Mouse (Mus musculus): ENCODE measurements at regions not wholly inside any gene's neighbourhood (a gene's known extent, or its start where the extent isn't known, plus 50 kb on each side); places are given as distances from the start of the nearest gene placed in this dataset.

DNA sequence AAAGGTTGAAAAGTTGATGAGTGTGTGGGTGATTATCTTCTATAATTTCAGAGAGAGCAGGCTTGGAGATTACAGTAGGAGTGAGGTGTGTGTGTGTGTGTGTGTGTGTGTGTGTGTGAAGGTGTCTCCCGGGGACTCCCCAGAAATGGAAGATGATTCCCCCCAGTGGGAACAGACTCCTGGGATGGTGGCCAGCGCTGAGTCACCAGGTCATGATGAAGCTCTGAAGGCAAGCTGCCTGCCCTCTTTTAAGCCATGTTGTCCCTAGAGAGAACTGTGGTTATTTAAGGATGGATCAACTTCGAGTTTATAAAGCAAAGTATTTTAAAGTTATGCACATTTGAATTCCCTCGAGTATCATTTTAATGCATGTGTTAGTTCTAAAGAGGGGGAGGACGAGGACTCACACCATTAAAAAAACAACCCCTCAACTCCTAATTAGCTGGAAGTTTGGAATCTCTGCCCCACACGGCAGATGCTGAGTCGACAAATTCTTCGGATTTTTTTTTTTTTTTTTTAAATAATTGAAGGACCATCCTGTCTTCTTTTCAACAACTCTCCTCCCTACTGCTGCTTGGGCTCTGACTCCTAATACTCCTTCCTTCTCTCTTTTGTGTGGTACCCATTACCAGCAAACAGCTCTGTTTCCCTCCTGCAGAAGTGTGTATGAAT is 186.6 kb downstream of the Ly86 start:
- DNase-seq, result no peak

DNA sequence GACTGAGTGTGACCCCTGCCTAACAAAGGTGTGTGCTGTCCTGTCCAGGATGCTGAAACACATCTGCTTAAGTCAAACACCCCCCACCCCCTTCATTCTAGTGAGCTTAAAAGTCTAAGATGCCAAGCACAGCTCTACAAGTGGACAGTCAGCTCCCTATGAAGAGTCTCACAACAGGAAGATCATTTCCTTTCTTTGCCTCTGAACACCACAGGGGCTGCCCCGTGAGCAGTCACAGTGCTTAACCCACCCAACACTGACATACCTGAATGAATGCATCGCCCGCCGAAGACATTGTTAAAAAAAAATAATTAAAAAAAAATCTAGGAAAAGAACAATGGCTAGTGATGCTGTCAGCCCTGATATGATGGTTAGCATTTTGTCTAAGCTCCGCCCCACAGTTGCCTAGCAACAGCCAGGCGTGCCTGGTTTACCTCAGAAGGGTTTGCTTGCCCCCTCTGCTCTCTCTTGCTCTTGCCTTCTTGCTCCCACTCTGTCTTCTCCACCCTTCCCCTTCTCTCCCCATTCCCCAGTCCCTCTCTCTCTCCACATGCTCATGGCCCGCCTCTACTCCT is 187.7 kb downstream of the Ly86 start:
- DNase-seq, result no peak

DNA sequence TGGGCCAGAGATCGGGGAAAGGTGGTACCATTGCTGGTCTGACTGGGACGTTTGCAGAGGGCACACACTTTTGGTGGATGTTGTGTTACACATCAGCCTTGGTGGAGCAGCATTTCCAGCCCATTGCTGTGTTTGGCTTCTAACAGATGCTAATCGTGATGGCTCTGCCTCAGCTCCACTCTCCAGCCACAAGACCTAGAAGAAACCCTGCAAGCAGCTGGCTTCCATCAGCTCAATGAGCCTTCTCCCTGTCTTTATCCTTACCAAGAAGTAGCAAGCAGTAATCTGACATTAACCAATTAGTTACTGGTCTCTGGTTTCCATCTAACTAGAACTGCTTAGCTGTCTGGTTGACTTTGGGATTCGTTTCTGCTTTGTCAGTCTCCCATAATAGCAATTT is 188.8 kb downstream of the Ly86 start:
- DNase-seq, result no peak

DNA sequence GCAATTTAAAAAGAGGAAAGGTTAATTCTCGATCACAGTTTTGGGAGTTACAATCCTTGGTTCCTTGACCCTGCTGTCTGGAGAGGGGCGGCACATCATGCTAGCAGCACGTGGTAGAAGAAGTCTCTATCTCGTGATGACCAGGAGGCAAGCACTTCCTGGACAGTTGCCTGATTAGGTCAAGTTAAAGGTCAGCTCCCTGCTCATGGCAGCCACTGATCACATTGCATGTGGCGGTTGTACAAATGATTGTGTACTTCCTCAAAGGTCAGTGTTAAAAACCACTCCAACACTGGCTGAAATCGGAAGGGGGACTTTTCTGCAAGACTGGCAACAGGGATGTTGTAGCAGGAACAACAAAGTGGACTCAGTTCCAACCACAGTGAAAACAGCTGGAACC is 192.3 kb downstream of the Ly86 start:
- DNase-seq, result no peak

DNA sequence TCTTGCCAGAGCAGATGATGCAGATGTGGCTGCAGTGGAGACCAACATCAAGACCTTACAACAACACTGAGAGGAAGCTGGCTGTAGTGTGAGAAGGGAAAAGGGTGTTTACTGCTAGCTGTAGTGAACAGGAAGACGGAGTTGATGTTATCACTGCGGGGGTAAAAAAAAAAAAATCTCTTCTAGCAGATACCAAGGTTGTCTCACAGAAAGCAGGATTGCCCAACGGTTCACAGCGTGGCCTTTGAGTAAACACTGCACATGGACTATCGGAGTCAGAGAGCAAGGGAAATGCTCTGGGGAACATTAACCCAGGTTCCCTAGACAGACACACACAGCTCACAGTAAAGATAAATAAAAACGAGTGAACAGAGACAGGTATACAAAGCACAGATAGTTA is 192.8 kb downstream of the Ly86 start:
- DNase-seq, result peak; percentile 28

DNA sequence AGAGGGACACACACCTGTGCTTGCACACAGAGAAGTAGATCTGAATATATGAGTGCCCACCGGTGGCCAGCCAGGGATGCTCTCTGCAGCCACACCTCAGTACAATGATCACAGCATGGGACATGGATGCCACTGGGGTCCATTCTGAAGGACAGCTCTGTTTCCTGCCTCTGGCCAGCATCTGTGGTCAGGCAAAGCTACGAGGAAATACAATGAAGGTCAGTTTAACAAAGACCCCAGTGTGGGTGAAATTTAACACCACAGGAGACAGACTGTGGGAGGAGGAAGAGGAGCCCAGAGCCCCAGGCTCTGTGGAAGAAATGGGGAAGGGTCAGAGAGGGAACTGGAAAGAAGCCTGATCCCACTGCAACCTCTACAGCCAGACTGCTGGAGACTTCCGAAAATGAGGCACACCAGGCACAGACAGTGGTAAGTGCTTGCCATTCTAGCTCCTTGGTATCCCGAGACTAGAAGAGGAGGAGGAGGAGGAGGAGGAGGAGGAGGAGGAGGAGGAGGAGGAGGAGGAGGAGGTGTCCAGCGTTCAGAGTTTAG is 196.0 kb downstream of the Ly86 start:
- no peak for DNase-seq

DNA sequence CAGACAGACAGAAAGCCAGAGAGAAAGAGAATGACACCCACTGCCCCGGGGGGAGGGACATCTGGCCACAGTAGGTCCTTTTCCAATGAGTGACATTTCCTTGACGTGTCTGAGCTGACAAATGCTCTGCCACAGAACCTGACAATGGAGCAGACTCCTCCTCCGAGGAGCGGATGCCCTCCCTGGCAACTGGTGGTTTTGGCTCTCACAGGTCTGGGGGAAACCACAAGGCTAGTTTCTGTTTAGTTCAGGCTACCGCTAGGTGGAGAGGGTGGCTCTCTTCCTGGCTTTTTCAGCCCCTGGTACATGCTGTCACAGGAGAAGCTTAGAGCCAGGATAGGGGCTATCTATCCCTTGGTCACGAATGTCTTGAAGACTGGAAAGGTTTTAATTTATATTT is 196.7 kb downstream of the Ly86 start:
- DNase-seq, result peak; percentile 72

DNA sequence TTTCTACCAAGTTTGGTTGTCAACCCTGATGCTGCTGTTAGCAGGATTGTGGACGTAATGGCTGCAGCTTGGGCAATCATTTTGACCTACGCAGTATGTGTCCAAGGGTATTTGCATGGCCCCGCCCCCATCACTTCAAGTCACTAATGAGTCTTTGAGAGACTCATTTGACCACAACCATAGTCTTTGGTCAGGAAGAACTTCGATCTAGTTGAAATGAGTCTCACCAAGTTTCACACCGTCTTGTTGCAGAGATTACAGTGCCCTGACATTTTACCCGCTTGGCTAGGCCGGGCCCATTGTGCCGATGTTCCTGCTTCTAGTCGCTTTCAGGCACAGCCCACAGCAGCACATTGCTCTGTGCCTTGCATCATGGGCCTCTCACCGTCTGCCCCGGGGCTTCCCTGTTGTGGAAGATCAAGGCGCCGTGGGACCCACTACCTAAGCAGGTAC is 197.8 kb downstream of the Ly86 start:
- DNase-seq, result no peak

DNA sequence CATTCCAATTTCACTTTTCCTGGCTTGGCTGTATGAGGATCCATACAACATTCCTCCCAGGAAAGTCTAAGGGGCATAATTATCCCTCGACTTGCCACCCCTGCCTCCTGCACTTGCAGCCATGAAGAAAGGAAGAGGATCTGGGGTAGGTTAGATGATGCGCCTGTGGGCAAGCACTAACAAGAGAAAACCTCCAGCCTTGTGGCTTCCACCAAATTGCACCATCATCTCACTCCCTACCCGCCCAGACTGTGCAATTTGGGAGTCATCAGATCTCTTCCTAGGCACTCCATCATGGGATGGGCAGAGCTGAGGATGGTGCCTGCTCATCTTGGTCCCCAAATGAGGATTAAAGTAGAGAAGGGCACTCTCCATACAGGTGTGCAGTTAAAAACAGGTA is 198.8 kb downstream of the Ly86 start:
- no peak for DNase-seq

DNA sequence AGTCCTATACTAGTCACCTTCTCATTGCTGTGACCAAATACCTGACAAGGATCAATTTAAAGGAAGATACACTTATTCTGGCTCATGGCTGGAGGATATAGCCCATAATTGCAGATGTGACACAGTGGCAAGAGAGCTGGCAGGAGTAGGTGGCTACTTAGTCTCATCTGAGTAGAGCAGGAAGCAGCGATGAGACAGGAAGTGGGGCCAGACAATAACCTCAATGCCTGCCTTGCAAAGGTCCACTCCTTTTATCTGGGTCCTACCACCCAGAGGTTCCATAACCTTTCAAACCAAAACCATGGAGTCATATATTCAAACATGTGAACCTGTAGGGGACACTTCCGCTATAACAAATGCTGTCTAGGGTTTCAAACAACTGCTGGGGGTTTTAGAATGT is 199.7 kb downstream of the Ly86 start:
- no peak for DNase-seq

DNA sequence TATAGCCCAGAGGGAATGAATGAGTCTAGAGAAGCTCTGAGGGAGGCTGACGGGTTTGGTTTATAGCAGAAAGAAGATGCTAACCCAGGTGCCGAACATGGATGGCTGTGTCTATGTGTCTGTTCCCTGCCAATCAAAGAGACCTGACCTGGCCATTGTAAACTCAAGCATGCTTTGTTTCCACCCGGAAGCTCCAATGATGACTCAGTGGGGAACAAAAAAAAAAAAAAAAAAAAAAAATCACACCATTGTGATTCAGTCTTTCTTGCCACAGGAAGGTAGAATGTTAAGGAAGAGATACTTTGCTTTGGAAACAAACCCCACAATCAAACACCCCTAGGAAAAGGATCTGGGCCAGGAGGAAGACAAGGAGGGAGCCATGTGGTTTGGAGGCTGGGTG is 201.5 kb downstream of the Ly86 start:
- DNase-seq, result no peak

DNA sequence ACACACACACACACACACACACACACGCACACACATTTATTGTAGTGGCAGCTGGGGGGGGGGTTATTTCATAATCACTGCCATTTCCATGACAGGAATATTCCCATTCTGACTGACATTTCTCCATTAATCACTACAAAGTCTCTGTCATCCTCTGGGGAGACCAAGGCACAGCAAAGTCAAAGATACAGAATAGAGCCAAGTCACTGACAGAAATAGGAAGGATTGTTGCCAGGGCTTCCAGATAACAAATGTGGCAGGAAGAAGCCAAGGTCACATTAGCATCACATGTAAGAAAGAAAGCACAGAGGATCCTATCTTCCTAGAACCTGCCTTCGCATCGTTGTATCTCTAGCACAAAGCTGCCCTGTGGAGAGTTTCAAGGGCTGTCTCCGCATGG is 205.6 kb downstream of the Ly86 start:
- no peak for DNase-seq

DNA sequence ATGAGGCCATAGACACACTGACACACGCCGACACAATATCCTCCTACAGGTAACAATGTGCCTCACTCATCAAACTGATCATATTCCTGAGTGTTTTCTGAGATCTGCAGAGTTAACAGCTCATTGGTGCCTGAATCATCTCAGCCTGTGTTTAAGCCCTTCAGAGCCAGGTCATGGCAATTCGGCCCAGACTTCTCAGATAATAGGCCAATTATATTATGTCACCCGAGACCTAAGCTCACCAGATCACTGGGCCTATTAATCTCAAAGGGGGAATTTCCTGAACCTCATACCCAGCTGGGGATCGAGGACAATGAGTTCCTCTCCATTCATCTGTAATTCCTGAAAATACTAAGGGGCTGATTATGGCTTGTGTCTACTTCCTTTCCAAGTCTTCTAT is 208.4 kb downstream of the Ly86 start:
- DNase-seq, result no peak

DNA sequence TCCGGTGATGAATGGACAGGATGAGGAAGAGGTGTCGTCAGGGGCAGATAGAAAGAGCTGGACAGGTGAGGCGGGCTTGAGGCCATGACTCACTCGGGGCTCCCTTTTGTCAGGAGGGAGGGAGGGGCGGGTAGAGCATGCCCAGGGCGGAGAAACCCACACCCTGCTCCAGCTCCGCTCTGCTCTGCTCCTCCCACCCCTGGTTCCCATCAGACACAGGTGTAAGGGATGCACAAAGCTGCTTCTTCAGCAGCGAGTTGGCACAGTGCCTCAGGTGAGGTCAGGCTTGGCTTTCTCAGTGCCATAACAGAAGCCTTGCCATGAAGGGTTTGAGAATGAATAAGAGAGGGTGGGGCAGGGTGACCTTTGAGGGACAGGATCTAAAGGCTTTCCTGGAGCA is 212.2 kb downstream of the Ly86 start:
- DNase-seq, result no peak

DNA sequence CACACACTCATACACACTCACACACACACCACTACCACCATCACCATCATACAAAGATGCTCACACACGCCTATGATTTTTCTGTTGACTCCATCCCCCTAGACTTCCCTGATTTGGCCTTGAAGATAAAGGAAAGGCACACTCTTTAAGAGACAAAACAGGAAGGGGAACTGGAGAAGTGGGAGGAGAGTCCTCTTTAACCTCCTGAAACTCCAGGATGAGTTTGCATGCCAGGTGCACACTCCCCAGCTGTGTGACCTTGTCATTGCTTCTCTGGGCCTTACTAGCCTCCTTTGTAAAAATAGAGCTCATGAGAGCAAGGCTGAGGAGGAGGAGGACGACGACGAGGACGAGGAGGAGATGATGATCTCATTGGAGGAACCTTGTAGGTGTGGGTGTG is 212.8 kb downstream of the Ly86 start:
- no peak for DNase-seq

DNA sequence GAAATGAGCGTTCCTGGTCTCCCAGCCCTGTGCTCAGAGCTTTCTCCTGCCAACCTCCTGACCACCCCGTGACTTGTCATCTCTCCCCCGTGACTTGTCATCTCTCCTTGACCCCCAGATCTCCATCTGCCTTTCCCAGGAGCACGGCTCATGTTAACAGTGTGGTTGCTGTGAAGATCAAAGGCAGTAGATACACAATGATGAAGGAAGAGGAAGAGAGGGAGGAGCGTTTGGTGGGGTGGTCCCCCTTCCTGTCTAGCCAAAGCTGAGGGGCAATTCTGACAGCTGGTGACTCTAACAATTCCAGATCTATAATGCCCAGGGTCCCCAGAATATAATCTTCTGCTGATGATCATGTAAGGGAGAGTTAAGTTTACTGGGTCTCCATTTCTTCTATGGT is 214.0 kb downstream of the Ly86 start:
- no peak for DNase-seq

DNA sequence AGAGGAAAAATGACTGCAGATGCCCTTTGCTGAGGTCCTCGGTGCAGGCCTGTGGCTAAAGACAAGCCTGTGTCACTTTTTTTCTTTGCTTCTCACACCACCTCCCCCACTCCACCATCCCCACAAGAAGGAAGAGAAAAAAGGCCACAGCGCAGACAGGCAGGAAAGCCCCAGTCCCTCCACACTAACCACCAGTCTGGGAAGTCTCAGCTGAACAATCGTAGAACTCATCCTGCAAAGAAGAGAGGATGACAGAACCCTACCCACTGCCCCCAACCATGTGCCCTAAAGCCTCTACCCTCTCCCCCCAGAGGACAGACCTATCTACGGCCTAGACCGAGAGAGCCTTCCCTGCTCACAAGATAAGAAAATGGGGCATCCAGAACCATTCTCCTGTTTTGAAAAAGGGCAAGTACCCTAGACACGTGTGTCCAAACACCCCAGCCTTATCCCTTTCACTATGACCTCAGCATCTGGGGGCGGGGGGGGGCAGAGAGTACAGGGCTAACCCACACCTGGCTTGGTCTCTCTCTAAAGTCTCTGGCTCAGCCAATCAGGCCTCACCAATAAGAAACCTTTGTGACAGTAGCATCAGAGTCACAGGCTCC is 214.8 kb downstream of the Ly86 start:
- no peak for DNase-seq

DNA sequence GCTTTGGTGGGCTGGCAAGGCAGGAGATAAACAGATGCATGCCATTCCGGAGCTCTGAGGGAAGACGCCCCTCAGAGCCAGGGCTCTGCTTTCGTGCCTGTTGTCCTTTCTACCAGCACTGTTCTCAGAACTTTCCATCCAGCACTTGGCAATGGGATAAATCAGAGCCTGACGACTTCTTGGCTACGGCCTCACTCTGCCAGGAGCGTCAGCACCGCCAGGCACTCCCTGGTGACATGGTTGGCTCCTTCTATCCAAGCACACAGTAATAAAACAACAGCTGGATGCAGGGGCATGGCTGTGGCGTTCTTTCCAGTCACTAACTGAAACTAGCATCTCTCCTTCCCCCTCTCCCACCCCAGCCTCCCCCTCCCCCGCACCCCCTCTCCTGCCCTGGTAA is 215.4 kb downstream of the Ly86 start:
- no peak for DNase-seq

DNA sequence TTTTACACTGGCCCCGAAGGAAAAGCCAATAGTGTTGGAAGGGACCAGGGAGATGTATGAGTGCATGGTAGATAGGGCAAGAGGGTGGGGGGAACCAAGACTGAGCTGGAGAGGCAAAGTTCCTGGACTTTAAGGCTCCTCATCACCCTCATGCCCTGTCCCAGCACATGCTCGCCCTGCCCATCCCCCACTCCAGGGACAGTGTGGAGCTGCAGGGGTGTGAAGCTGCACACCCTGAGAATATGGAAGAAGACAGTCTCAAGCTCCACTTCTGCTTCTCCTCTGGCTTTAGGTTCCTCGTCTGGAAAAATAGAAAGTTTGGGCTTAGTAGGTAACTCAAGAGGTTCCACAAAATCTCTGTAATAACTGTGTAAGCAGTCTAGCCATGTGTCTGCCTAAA is 215.8 kb downstream of the Ly86 start:
- no peak for DNase-seq

DNA sequence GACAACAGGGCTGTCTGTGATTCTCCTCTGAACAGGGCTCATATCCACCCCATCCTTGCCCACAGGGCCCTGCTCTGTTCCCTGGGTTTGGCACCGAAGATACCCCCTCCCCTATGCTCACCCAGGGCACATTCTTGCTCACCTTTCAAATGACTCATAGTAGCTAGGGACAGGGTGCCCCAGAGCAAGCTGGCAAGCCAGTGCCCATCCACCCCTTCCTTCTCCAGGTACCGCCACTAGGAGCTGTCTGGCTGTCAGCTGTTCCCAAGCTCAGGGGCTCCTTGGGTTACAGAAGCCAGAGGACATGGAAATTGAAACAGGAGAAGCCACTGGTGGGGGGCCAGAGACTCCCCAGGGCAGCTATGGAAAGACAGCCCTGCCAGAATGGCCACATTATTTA is 216.4 kb downstream of the Ly86 start:
- DNase-seq, result no peak

DNA sequence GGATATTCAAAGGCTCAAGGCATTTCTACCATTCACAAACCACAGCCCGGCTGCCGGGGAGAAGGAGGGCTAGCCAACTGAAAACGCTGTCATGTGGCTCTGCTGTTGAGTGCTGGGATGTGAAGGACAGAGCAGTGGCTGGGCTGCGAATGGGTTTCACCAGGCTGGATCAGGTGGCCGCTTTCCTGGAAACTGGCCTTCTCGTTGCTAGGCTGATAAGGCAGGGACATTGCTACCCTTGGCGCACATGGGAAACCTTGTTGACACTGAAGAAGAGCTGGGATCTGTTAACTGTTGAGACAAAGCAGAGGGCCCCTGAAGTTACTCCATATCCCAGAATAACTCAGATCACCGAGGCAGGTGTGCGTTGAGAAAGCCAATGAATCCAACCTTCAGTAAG is 216.1 kb upstream of the Rreb1 start:
- no peak for DNase-seq

DNA sequence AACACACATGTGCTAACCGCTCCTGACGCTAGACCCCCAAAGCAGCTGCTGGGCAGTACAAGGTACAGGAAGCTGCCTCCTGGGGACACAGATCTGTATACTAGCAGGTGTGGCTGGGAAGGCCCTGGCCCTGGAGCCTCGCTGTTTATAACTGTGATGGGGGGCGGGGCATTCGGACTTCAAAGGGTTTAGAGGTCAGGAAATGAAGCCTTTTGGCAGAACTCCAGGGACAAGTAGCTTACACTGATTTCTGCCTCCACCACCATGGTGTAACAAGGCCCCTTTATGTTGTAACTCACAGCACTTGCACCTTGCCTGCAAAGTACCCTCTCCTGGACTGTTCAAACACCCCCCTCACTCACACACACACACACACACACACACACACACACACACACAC is 215.5 kb upstream of the Rreb1 start:
- peak; percentile 86 for DNase-seq

DNA sequence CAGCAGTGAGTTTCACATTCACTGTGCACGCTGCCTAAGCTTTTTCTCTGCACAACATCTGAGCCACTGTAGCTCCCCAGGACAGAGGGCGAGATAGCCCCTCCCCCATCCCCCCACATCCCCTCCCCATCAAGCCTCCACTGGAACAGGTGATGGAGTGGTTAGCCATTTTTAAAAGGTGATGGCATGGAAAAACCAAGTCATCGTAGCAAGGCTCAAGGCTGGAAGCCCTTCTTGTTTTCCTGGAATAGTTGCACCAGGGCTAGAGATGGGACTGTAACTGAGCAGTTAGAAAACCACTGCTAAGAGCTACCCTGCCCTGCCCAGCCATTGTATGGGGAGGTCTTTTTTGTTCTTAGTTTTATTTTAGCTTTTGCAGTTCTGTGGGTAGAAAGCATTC is 209.1 kb upstream of the Rreb1 start:
- no peak for DNase-seq

DNA sequence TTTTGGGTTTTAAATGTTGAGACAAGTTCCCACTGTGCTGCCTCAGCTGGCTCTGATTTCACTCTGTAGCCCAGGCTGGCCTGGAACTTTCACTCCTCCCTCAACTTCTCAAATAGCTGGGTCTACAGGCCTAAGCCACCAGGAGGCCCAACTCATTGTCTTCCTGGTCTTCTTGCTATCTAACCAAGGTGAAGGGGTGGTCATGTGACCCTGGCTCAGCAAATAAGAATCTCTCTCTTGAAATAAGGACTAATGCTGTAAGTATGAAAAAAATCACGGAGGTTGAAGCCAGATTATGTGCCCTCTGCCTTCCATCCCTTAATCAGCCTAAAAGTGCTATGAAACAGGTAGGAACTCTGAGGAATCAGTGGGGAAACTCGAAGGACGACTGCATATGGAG is 208.7 kb upstream of the Rreb1 start:
- no peak for DNase-seq

DNA sequence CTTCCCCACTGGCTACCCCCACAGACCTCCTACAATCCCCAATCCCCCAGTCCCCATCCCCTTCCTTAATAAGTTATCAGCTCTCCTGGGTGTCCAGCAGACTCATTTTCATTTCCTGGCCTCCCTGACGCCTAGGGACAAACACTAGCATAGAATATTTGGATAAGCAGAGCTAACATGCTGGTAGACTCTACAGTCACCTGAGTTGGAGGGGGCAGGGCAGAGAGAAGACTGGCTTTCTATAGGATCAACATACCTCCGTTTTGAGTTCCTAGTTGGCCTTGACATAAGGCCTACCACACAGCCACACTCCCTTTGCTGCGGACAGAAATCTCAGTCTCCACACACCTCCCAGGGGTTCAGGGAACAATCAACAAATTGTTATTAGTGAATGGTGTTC is 205.2 kb upstream of the Rreb1 start:
- DNase-seq, result no peak

All from lung, postnatal 14 days (tissue).